Comparison of ENCODE assay signal across 8 mouse cellular contexts in genomic region chr8:84698929-84699401, GRCm38 (mm10). TPM values are rescaled to one million over a fixed set of nuclear protein-coding genes. Genes with fewer than 3 reads are reported as not detected.
A peak's percentile ranks its signal among the peaks of the same experiment; 100 is the strongest.
DNase-seq lines count a peak whose midpoint lies in the region; ATAC-seq lines count a peak whose summit lies in the region.

No protein-coding gene starts in this region.

- H3K27ac ChIP-seq in neural tube, embryonic 15.5 days (replicated peaks) = peak overlapping the region; percentile 60; the same call in 1 of the 2 replicates

- ATAC-seq in neural tube, embryonic 15.5 days (ENCODE audit: low FRiP score) = no peak

- no peak overlapping the region for H3K9ac ChIP-seq in neural tube, embryonic 15.5 days (replicated peaks)

- peaks cover 13% of the 10 kb centered on the region for H3K4me1 ChIP-seq in neural tube, embryonic 15.5 days

- no peaks in the 10 kb centered on the region for H3K9me3 ChIP-seq in neural tube, embryonic 15.5 days (replicated peaks)

- no peak overlapping the region for H3K4me3 ChIP-seq in neural tube, embryonic 15.5 days (replicated peaks)

- H3K27me3 ChIP-seq in neural tube, embryonic 15.5 days (replicated peaks) = peaks cover 27% of the 10 kb centered on the region

- H3K4me2 ChIP-seq in neural tube, embryonic 15.5 days = no peak overlapping the region

- peak; percentile 76 for DNase-seq in adrenal gland, postnatal 14 days
- no peak for DNase-seq in adrenal gland, adult 8-10 months
- DNase-seq in right cerebral cortex, postnatal 14 days = peak; percentile 12
- no peak for DNase-seq in right cerebral cortex, postnatal 36 days (ENCODE audit: low spot score in 2 of 2)
- peak; percentile 99 for DNase-seq in heart, adult 11 months
- peak; percentile 82 to 83 for DNase-seq in kidney, postnatal 36 days
- no peak for DNase-seq in yolk sac, embryonic 10.5 days (ENCODE audit: low spot score)

- peaks cover 37% of the 10 kb centered on the region for H3K36me3 ChIP-seq in neural tube, embryonic 15.5 days

- 84% methylated on average over 9 of the region's 9 CpGs for WGBS in neural tube, embryonic 15.5 days

RNA-seq across cellular contexts. Expression of gene Lyl1, which starts 2.3 kb away (rescaled TPM):
- total RNA-seq in adrenal gland, postnatal 14 days (2021) = 4.2 and 9.4 TPM in 2 replicates
- total RNA-seq in adrenal gland, adult 8-10 months (2022) = 1 to 10 TPM; 3.1 to 5.6 (median 4.2) TPM
- polyA plus RNA-seq in neural tube, embryonic 15.5 days (2015; fragmentation: Nextera tagmentation; extraction: Ambion mirVana) = 3.1 and 6.1 TPM in 2 replicates

RNA-seq across cellular contexts. Expression of gene Nacc1, which starts 11.3 kb away (rescaled TPM):
- total RNA-seq in adrenal gland, postnatal 14 days (2021) = 68.3 and 68.8 TPM in 2 replicates
- total RNA-seq in adrenal gland, adult 8-10 months (2022) = 10 to 100 TPM; 81.0 to 86.9 (median 83.7) TPM
- 12.3 and 14.1 TPM in 2 replicates for polyA plus RNA-seq in neural tube, embryonic 15.5 days (2015; fragmentation: Nextera tagmentation; extraction: Ambion mirVana)

RNA-seq across cellular contexts. Expression of gene Trmt1, which starts 12.9 kb away (rescaled TPM):
- 62.2 and 67.9 TPM in 2 replicates for total RNA-seq in adrenal gland, postnatal 14 days (2021)
- 100 to 1,000 TPM in 2 of 4 experiments, 10 to 100 TPM in 2; 75.4 to 109 (median 88.5) TPM for total RNA-seq in adrenal gland, adult 8-10 months (2022)
- 66.7 and 75.1 TPM in 2 replicates for polyA plus RNA-seq in neural tube, embryonic 15.5 days (2015; fragmentation: Nextera tagmentation; extraction: Ambion mirVana)

RNA-seq across cellular contexts. Expression of gene G430095P16Rik, which starts 23.8 kb away (rescaled TPM):
- 0.52 and 0.90 TPM in 2 replicates for total RNA-seq in adrenal gland, postnatal 14 days (2021)
- total RNA-seq in adrenal gland, adult 8-10 months (2022) = under 1 TPM in 2 of 4 experiments, not detected in 2; 0.52 to 0.73 TPM
- polyA plus RNA-seq in neural tube, embryonic 15.5 days (2015; fragmentation: Nextera tagmentation; extraction: Ambion mirVana) = 1.4 and 1.8 TPM in 2 replicates

RNA-seq across cellular contexts. Expression of gene Ier2, which starts 36.3 kb away (rescaled TPM):
- total RNA-seq in adrenal gland, postnatal 14 days (2021) = 45.5 and 55.7 TPM in 2 replicates
- 10 to 100 TPM; 18.3 to 48.9 (median 22.3) TPM for total RNA-seq in adrenal gland, adult 8-10 months (2022)
- 20.3 and 33.1 TPM in 2 replicates for polyA plus RNA-seq in neural tube, embryonic 15.5 days (2015; fragmentation: Nextera tagmentation; extraction: Ambion mirVana)

Comparison
In these comparisons a context has a peak if more than half of its experiments do, and no peak if none do; other contexts are left out.
1. DNase-seq: peak in adrenal gland, postnatal 14 days (single experiment), right cerebral cortex, postnatal 14 days (single experiment), heart, adult 11 months (single experiment) and kidney, postnatal 36 days (2 of 2); none in adrenal gland, adult 8-10 months (single experiment), right cerebral cortex, postnatal 36 days (0 of 2) and yolk sac, embryonic 10.5 days (single experiment).